Mouse (Mus musculus) lung, postnatal 0 days (tissue): ENCODE measurements at regions not wholly inside any gene's neighbourhood (a gene's known extent, or its start where the extent isn't known, plus 50 kb on each side); places are given as distances from the start of the nearest gene placed in this dataset.

Source experiments
- ATAC-seq: fragments of 200-750 bp; cut with Nextera tagmentation; 2 replicates; pipeline ENCODE4 v1.8.0; 2017; ENCODE audit warnings: moderate library complexity
- DNase-seq: peaks from one replicate; pipeline ENCODE4 v3.0.0-alpha.2; 2016; ENCODE audit warnings: low spot score
- H3K27ac ChIP-seq: fragments of 300-500 bp; sonication (generic); 2 replicates; pipeline ENCODE4 v1.5.1; 2014; ENCODE audit warnings: antibody characterized with exemption, mild to moderate bottlenecking, low read length, mixed read lengths
- H3K27me3 ChIP-seq: fragments of 300-500 bp; sonication (generic); replicated peaks from 2 replicates; pipeline ENCODE4 v1.6.1; 2014; ENCODE audit warnings: low read length, mixed read lengths; ENCODE audit not compliant: insufficient read depth
- H3K36me3 ChIP-seq: fragments of 300-500 bp; sonication (generic); 2 replicates; pipeline ENCODE4 v1.6.1; 2014; ENCODE audit warnings: low read length, mixed read lengths; ENCODE audit not compliant: insufficient read depth
- H3K4me1 ChIP-seq: fragments of 300-500 bp; sonication (generic); 2 replicates; pipeline ENCODE4 v1.6.1; 2014; ENCODE audit warnings: antibody characterized with exemption, low read depth, low read length, mixed read lengths; ENCODE audit not compliant: insufficient read depth
- H3K4me2 ChIP-seq: fragments of 300-500 bp; sonication (generic); replicated peaks from 2 replicates; pipeline ENCODE4 v1.6.1; 2014; ENCODE audit warnings: low read depth, mild to moderate bottlenecking, low read length, moderate library complexity, mixed read lengths
- H3K4me3 ChIP-seq: fragments of 300-500 bp; sonication (generic); 2 replicates; pipeline ENCODE4 v1.5.1; 2014; ENCODE audit warnings: low read depth, low read length
- H3K9ac ChIP-seq: fragments of 300-500 bp; sonication (generic); replicated peaks from 2 replicates; pipeline ENCODE4 v1.6.1; 2014; ENCODE audit warnings: low read depth, mild to moderate bottlenecking
- H3K9me3 ChIP-seq: fragments of 300-500 bp; sonication (generic); 2 replicates; pipeline ENCODE4 v1.6.1; 2016; ENCODE audit warnings: low read length, mixed read lengths
- CTCF ChIP-seq: IDR thresholded peaks from 2 replicates; pipeline ENCODE4 v1.5.1; 2016; ENCODE audit warnings: antibody characterized with exemption, mild to moderate bottlenecking
- EP300 ChIP-seq: IDR thresholded peaks from 2 replicates; pipeline ENCODE4 v1.6.1; 2016; ENCODE audit warnings: antibody characterized with exemption, mild to moderate bottlenecking, control low read depth
- WGBS: fragments of 180-500 bp; shearing (Covaris S2); extraction: QIAGEN DNeasy Blood & Tissue Kit; methylation state at CpG from one replicate; pipeline ENCODE4 v1.1.7; 2014; 5-methylcytosine and 5-hydroxymethylcytosine counted together

GRCm38 (mm10) chr16:9273751-9274300, 443.9 kb downstream of the 1810013L24Rik start:
- Histone ChIP-seq H3K4me2 (no peak overlapping the region), H3K9me3 (no peaks in the 10 kb centered on the region), H3K4me3 (no peak overlapping the region), H3K27ac (no peak overlapping the region), H3K4me1 (no peaks in the 10 kb centered on the region), H3K36me3 (no peaks in the 10 kb centered on the region), H3K27me3 (no peaks in the 10 kb centered on the region), H3K9ac (no peak overlapping the region)
- ATAC-seq (no peak), DNase-seq (no peak)
- TF ChIP-seq EP300 (no peak), CTCF (no peak)
- 64% methylated on average over 6 of the region's 6 CpGs for WGBS

GRCm38 (mm10) chr16:9274583-9275100, 444.7 kb downstream of the 1810013L24Rik start:
- no peak for ATAC-seq
- no peak overlapping the region for H3K4me3 ChIP-seq
- no peak overlapping the region for H3K4me2 ChIP-seq
- H3K9me3 ChIP-seq = no peaks in the 10 kb centered on the region
- no peaks in the 10 kb centered on the region for H3K27me3 ChIP-seq
- no peaks in the 10 kb centered on the region for H3K4me1 ChIP-seq
- no peak overlapping the region for H3K27ac ChIP-seq
- H3K36me3 ChIP-seq = no peaks in the 10 kb centered on the region
- TF ChIP-seq CTCF (no peak), EP300 (no peak)
- WGBS = 70% methylated on average over 7 of the region's 7 CpGs
- DNase-seq = no peak
- H3K9ac ChIP-seq = no peak overlapping the region

- Histone ChIP-seq H3K36me3 (no peaks in the 10 kb centered on the region), H3K9ac (no peak overlapping the region), H3K4me2 (no peak overlapping the region), H3K9me3 (no peaks in the 10 kb centered on the region), H3K4me3 (no peak overlapping the region), H3K4me1 (no peaks in the 10 kb centered on the region), H3K27me3 (no peaks in the 10 kb centered on the region), H3K27ac (no peak overlapping the region)
- TF ChIP-seq CTCF (no peak), EP300 (no peak)
- no peak for DNase-seq
- WGBS = 79% methylated on average over 4 of the region's 4 CpGs
- ATAC-seq = no peak
Measured at GRCm38 (mm10) chr16:9275426-9275825, 445.5 kb downstream of the 1810013L24Rik start.

DNA sequence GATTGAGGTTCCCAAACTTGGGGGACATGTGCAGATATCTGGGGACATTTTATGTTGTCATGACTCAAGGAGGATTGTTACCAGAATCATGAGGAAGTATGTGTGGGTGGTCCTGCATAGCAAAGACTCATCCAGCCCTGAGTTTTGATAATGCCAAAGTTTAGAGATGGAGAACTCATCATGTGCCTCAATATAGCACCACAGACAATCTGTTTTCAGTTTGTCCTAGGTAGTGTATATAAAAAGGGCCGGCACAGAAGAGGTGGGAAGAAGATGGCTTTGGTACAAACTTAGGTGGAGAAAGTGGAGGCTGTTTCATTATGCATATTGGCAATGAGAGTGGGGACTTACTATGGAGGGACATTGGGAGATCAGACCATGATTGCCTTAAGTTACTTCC, 447.2 kb downstream of the 1810013L24Rik start:
- H3K27me3 ChIP-seq = no peaks in the 10 kb centered on the region
- TF ChIP-seq EP300 (no peak), CTCF (no peak)
- H3K36me3 ChIP-seq = no peaks in the 10 kb centered on the region
- DNase-seq = no peak
- no peak overlapping the region for H3K27ac ChIP-seq
- H3K4me3 ChIP-seq = no peak overlapping the region
- H3K9me3 ChIP-seq = no peaks in the 10 kb centered on the region
- no peak overlapping the region for H3K9ac ChIP-seq
- H3K4me2 ChIP-seq = no peak overlapping the region
- ATAC-seq = no peak
- 77% methylated on average over 1 of the region's 1 CpGs for WGBS
- H3K4me1 ChIP-seq = no peaks in the 10 kb centered on the region

DNA sequence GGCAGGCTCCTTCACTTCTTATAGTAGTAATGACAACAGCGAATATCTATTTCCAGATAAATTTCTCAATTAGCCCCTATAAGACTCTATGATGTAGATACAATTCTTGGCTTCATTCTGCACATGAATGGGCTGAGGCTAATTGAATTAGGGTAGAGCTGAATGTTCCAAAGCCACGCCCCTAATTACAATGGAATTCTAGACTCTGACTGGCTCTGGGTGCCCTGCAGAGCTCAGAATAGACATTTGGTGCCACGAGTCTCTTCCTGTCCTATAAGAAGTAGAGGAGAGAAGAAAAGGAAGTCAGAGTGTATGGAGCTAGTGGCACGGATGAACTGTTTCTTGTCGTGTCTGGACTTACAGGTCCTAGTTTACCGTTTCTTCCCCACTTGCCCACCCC, 449.8 kb downstream of the 1810013L24Rik start:
- WGBS = 77% methylated on average over 6 of the region's 6 CpGs
- Histone ChIP-seq H3K9me3 (no peaks in the 10 kb centered on the region), H3K4me1 (no peaks in the 10 kb centered on the region), H3K4me3 (no peak overlapping the region), H3K27me3 (no peaks in the 10 kb centered on the region), H3K9ac (no peak overlapping the region), H3K4me2 (no peak overlapping the region), H3K36me3 (no peaks in the 10 kb centered on the region), H3K27ac (no peak overlapping the region)
- no peak for DNase-seq
- TF ChIP-seq EP300 = no peak
- no peak for TF ChIP-seq CTCF
- no peak for ATAC-seq

DNA sequence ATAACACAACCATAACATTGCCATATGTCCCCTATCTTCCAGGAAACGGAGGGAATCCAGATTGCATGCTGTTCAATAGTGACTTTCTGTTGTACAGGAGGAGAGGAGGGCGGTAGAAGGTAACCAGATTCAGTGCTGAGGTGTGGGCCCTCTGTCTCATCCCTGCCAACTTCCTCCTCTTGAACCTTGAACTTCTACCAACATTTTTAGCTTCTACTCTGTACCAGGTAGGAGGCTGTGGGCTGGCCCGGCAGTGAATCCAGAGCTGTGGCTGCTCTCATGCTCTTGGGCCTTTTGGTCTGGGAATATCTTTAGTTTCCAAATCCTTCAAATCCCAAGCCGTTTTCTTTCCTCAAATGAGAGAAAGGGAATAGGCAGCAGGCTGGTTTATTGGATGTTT, 450.5 kb downstream of the 1810013L24Rik start:
- H3K27ac ChIP-seq = no peak overlapping the region
- ATAC-seq (no peak), DNase-seq (no peak)
- no peaks in the 10 kb centered on the region for H3K27me3 ChIP-seq
- no peak overlapping the region for H3K9ac ChIP-seq
- no peak overlapping the region for H3K4me3 ChIP-seq
- H3K4me1 ChIP-seq = no peaks in the 10 kb centered on the region
- TF ChIP-seq EP300 (no peak), CTCF (no peak)
- WGBS = 69% methylated on average over 4 of the region's 4 CpGs
- H3K9me3 ChIP-seq = no peaks in the 10 kb centered on the region
- H3K4me2 ChIP-seq = no peak overlapping the region
- H3K36me3 ChIP-seq = no peaks in the 10 kb centered on the region

GRCm38 (mm10) chr16:9280931-9281330, 451.0 kb downstream of the 1810013L24Rik start:
- no peak for TF ChIP-seq CTCF
- no peak for TF ChIP-seq EP300
- H3K9ac ChIP-seq = no peak overlapping the region
- H3K27me3 ChIP-seq = no peaks in the 10 kb centered on the region
- 11% methylated on average over 5 of the region's 5 CpGs for WGBS
- ATAC-seq (no peak), DNase-seq (no peak)
- H3K36me3 ChIP-seq = no peaks in the 10 kb centered on the region
- H3K4me2 ChIP-seq = no peak overlapping the region
- H3K4me1 ChIP-seq = no peaks in the 10 kb centered on the region
- H3K4me3 ChIP-seq = no peak overlapping the region
- no peak overlapping the region for H3K27ac ChIP-seq
- no peaks in the 10 kb centered on the region for H3K9me3 ChIP-seq
